Mouse (Mus musculus) lung, postnatal 0 days (tissue): ENCODE measurements around the gene Tefm.

ENCODE experiments used
- CTCF ChIP-seq: IDR thresholded peaks from 2 replicates; pipeline ENCODE4 v1.5.1; 2016; ENCODE audit warnings: antibody characterized with exemption, mild to moderate bottlenecking
- EP300 ChIP-seq: IDR thresholded peaks from 2 replicates; pipeline ENCODE4 v1.6.1; 2016; ENCODE audit warnings: antibody characterized with exemption, mild to moderate bottlenecking, control low read depth

DNA sequence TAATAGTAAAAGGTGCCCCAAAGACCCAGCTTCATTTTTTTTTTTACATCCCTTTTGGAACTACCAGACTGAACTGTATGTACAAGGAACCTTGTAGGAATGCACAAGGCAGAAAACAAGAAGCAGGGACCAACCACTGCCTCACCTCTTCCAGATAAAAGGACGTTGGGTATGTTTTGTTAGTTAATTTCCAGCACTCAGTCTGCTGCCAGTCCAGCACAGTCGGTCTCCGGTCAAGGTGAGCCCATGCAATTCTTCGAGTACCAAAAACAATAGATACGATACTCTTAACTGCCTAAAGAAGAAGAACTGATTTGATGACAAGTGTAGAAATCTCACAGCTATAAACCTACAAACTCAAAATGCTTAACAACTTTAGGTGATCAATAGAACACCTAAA lies 4.2 kb downstream of the Tefm start:
- TF ChIP-seq CTCF (no peak), EP300 (no peak)
